Mouse (Mus musculus) olfactory bulb, adult 2 months (tissue): ENCODE measurements around the gene Ppard.

Experiments
- CTCF ChIP-seq: fragments of 200-500 bp; IDR thresholded peaks from 2 replicates; pipeline ENCODE4 v1.5.1; 2012; ENCODE audit warnings: low read depth, mild to moderate bottlenecking, low read length, moderate library complexity; ENCODE audit not compliant: insufficient read depth
- POLR2A ChIP-seq: fragments of 200-500 bp; IDR thresholded peaks from 2 replicates; pipeline ENCODE4 v1.6.1; 2012; ENCODE audit warnings: mild to moderate bottlenecking, low read depth, low read length, moderate library complexity; ENCODE audit not compliant: insufficient read depth

- TF ChIP-seq POLR2A (no peak), CTCF (no peak)
These were observed 4.9 kb downstream of the Ppard start for GRCm38 (mm10) chr17:28237362-28237761.
